Mouse (Mus musculus) mature B cell (primary cell): ENCODE data around the gene Gnpat.

Source experiments
- in situ Hi-C: fragments of 300-500 bp; cut with MboI; formaldehyde crosslinking; loops from 2 replicates; pipeline ENCODE4 v1.14.3; 2019

Gene Gnpat

DNA sequence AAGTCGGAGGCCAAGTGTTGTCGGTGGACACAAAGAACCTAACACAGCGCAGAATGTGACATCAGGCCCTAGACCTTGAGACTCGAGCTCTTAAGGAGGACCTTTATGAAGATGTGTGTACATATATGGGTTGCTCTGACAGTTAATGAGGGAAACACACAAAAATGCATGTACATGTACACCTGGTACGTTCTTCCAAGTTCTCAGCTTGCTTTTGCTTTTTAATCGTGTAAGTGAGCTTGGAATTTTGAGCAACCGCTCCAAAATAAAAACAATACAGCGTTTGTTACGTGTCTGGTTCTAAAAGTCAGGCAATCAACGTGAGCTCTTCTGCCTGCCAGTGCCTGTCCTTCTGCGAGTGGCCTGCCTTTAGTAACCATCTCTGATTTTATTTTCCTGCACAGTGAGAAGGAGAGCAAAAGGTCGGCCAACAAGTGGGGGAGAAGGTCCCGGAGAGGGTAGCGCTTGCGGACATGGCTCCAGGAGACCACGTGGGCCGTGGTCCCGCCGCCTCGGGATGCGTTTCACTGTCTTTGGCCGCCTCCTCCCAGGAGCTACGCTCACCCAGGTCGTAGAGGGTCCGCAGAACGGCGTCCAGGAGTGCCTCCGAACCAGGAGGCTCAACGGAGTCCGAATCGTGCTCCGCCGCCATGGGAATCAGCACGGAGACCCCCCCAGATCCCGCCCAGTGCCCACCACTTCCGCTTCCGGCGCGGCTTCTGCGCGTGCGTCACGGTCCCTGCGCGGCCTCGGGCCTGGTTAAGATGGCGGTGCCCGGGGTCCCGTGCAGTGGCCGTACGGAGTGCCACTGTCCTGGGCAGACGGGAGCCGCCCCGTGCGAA lies at the start of gene Gnpat, which contains the start of gene 2810004N23Rik:
Gnpat (plus strand) TSS at position 713 of the 842 bp plus-strand sequence.
2810004N23Rik (minus strand) TSS at position 800 of the 842 bp plus-strand sequence.
- in situ Hi-C loops, result no loop called here

GRCm38 (mm10) chr8:124813326-124813725 lies 49.5 kb upstream of the Gnpat start:
- in situ Hi-C loops, result no loop called here

DNA sequence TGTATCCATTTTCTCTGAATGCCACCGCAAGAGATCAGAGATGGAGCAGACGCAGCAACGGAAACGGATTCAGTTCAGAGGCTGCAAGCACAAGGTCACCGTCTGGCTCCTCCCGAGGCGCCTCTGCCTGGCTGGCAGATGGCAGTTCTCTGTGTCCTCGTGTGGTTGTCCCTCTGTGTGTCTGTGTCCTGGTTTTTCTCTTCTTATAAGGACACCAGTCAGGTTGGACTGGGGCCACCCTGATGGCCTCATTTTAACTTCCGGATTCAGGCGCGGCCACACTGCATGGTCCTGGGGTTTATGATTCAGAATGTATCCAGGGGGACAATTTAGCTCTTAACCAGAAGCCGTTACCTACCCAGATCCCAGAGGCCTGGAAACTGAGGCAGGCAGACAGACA lies 47.0 kb upstream of the Gnpat start:
- in situ Hi-C loops, result no loop called here

- in situ Hi-C loops, result no loop called here
These were observed 46.0 kb upstream of the Gnpat start for GRCm38 (mm10) chr8:124816866-124817265.

DNA sequence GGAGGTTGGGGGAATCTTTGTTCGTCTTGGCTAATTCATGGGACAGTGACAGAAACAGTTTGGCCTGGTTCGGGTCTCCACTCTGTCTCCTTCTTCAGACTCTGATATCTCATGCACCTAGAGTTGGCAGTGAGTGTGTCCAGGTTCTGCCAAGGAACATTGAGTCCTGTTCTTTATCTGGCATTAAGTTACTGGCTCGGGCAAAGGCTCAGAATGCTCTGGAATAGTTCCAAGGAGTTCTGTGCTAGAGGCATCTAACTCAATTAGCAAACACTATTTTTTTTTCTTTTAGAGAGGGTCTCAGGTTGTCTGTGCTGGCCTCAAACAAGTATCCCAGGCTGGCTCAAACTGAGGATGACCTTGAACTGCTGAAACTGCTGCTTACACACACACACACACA lies 45.5 kb upstream of the Gnpat start:
- in situ Hi-C loops, result no loop called here

- in situ Hi-C loops, result no loop called here
These were observed 43.2 kb upstream of the Gnpat start for GRCm38 (mm10) chr8:124819612-124820115.

GRCm38 (mm10) chr8:124820125-124820524 lies 42.7 kb upstream of the Gnpat start:
- in situ Hi-C loops, result no loop called here

DNA sequence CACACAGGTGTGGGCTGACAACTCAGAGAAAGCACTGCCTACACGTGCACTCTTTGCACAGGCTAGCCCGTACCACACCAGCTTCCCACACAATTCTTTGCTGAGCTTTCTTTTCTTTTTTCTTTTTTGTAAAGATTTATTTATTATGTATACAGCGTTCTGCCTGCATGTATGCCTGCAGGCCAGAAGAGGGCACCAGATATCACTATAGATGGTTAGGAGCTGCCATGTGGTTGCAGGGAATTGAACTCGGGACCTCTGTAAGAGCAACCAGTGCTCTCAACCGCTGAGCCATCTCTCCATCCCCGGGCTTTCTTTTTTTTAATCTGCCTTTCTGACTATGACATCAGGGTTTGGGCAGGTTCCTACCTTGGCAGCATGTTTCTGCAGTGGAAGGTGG lies 39.3 kb upstream of the Gnpat start:
- in situ Hi-C loops, result no loop called here

DNA sequence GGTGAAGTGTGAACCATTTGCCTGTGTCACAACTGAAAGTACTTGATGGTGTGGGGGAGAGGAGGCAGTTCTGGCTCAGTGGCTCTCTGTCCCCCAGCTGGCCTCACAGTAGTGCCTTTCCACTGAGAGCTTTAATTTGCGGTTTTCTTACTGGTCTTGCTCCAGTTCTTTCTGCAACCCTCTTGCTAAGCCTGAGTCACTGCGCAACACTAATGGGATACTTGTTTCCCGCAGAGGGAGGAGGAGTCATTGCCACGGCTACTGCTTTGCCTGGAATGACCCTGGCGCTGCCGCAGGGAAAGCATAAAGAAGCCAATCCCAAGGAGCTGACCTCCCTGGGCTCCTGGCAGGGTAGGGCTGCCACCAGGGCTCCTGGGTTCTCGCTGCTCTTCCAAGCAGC lies 36.2 kb upstream of the Gnpat start:
- in situ Hi-C loops, result no loop called here

GRCm38 (mm10) chr8:124827387-124827786 lies 35.4 kb upstream of the Gnpat start:
- in situ Hi-C loops, result no loop called here

GRCm38 (mm10) chr8:124828561-124829240 lies 34.1 kb upstream of the Gnpat start:
- in situ Hi-C loops, result no loop called here

DNA sequence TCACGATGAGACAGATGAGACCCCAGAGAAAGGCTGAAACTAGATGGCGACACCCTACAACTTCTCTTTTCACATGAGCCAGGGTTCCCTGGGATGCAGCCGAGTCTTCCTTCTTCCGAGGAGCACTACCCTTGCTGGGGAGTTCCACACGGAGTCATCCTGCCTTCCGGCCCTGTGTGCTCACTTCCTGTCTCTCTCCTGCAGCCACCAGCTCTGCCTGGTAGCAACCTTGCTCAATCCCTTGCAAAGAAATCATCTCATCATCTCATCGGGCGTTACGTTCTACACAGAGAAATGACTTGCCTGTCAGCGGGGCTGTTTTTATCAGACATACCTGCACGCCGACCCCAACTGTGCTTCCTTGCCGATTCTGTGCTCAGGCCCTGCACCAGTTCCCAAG lies 32.8 kb upstream of the Gnpat start:
- in situ Hi-C loops, result no loop called here

DNA sequence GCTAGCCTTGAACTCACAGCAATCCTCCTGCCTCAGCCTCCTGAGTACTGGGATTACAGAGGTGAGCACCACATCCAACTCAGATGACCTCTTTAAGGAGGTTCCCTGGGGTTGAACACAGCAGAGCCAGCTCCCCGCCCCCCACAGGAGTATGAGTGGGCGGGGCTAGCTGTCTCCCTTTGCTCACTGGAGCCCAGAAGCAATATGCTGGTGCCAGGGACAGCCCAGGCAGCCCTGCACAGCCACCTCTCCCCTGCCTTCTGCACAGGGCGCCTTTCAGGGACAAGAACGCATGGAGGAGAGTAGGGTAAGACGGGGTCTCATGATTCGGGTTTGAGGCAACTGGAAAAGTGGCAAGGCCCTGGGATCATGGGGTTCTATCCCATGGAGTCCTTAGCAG lies 31.3 kb upstream of the Gnpat start:
- in situ Hi-C loops, result no loop called here

- in situ Hi-C loops, result no loop called here
These were observed 30.9 kb upstream of the Gnpat start for GRCm38 (mm10) chr8:124831941-124832340.

GRCm38 (mm10) chr8:124833430-124834205 lies 29.2 kb upstream of the Gnpat start:
- in situ Hi-C loops, result no loop called here

GRCm38 (mm10) chr8:124835848-124836247 lies 27.0 kb upstream of the Gnpat start:
- in situ Hi-C loops, result no loop called here

DNA sequence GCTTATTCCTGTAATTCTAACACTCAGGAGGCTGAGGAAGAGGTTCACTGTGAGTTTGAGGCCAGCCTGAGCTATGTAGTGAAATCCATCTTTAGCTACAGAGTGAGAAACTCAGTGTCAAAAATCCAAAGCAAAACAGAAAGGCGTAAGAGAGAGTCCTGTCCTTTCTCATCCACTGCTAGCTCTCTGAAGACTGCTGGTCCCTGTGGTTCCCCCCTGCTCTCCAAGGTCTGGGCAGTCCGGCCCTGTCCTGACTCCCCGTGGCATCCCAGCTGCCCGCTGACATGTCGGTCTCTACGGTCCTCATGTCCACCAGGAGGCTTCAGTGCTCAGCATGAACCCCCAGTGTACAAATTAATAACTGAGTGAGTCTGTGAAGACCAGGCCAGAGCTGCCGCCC lies 26.6 kb upstream of the Gnpat start:
- in situ Hi-C loops, result no loop called here

- in situ Hi-C loops, result no loop called here
These were observed 25.9 kb upstream of the Gnpat start for GRCm38 (mm10) chr8:124836907-124837306.

- in situ Hi-C loops, result no loop called here
These were observed 24.9 kb upstream of the Gnpat start for GRCm38 (mm10) chr8:124837956-124838355.

DNA sequence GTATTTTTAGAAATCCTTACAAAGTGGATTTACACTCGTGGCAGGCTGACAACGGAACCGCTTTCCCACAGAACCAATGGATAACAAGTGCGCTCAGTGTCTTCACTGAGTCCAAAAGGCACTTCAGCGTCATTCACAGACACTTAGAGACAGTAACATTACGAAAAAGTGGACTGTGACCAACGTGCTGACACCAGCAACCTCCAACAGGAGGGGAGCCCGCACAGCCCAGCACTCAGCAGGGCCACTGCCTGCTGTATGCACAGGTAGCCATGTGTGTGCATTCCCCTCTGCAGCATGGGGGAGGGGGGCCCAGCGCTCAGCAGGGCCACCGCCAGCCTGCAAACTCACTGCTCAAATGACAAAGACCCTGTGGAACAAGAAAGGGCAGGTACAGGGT lies 23.5 kb upstream of the Gnpat start:
- in situ Hi-C loops, result no loop called here

DNA sequence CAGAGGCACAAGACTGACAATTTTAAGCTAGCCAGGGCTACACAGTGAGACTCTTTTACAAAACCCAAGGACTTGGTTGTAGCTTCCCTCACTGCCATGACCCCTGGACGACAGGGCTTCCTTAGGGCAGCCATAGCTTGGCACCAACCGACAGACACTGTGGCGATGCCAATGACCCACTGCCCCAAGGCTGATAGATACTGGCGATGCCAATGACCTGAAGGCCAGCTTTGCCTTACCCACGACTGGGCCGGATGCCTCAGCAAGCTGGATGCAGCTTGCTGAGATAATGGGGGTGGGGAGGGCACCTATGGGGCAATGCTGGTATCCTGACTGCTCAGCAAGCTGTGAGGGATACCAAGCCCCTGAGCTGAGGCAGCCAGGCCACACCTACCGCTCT lies 21.9 kb upstream of the Gnpat start:
- in situ Hi-C loops, result no loop called here

DNA sequence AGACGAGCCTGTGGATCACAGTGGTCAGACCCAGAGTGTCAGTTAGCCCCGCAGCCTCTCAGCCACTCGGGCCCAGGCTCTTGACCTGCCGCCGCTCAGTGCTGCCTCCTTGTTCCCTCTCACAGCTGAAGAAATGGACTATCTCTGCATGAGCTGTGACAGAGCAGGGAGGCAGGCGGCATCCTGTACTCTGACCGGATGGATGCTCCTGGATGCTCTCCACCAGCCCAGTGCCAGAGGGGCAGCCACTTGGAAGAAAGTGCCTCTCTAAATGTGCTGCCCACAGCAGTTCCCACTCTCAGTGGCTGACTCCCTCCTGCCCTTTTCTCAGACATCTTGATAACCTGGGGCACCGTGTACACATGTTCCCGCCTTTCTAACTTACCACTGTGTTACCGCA lies 21.1 kb upstream of the Gnpat start:
- in situ Hi-C loops, result no loop called here
